In genomic region chr9:121823051-121823450, GRCm38 (mm10) we compare ENCODE assay signal across 11 mouse cellular contexts. TPM values are rescaled to one million over a fixed set of nuclear protein-coding genes. Genes with fewer than 3 reads are reported as not detected.
DNase-seq lines count a peak whose midpoint lies in the region; ATAC-seq and TF ChIP-seq lines count a peak whose summit lies in the region.
"Had no signal": no experiment of that assay in that cellular context is flagged by ENCODE, and none has a peak within 500 bp of the region (broad histone marks: within the 10 kb centered on the region; RNA-seq: fewer than 3 reads in every experiment).

No protein-coding gene starts in this region.

- TF ChIP-seq CTCF in left cerebral cortex, adult 2 months (IDR thresholded peaks at IDR 0.05) = no peak

- no peak overlapping the region for H3K9ac ChIP-seq in forebrain, embryonic 13.5 days
- no peak overlapping the region; the same call in 1 of the 2 replicates for H3K9ac ChIP-seq in neural tube, embryonic 13.5 days
- H3K9ac ChIP-seq: limb, embryonic 13.5 days had no signal

- H3K36me3 ChIP-seq in forebrain, embryonic 13.5 days (ENCODE audit: poor library complexity, severe bottlenecking) = no peaks in the 10 kb centered on the region
- H3K36me3 ChIP-seq in forebrain, embryonic 10.5 days (replicated peaks) = no peaks in the 10 kb centered on the region
- no peaks in the 10 kb centered on the region for H3K36me3 ChIP-seq in neural tube, embryonic 13.5 days
- H3K36me3 ChIP-seq: limb, embryonic 13.5 days had no signal

- DNase-seq in forebrain, embryonic 10.5 days (ENCODE audit: extremely low spot score, low spot score) = no peak
- DNase-seq in left cerebral cortex, adult 2 months (ENCODE audit: extremely low spot score in 1 of 2, low spot score in 2 of 2) = no peak
- no peak for DNase-seq in left cerebral cortex, adult 8-10 months (ENCODE audit: low spot score in 2 of 2)
- DNase-seq in heart, postnatal 10 days = peak; percentile 36 to 49
- DNase-seq in gastrocnemius, adult 8-10 months (ENCODE audit: low spot score in 2 of 2) = no peak
- DNase-seq: right cerebral cortex, postnatal 25 days had no signal

- no peaks in the 10 kb centered on the region for H3K9me3 ChIP-seq in forebrain, embryonic 13.5 days (replicated peaks)
- H3K9me3 ChIP-seq in forebrain, embryonic 10.5 days = no peaks in the 10 kb centered on the region
- H3K9me3 ChIP-seq in neural tube, embryonic 13.5 days = no peaks in the 10 kb centered on the region
- H3K9me3 ChIP-seq: limb, embryonic 13.5 days had no signal

- no peaks in the 10 kb centered on the region for H3K27me3 ChIP-seq in forebrain, embryonic 13.5 days
- H3K27me3 ChIP-seq in forebrain, embryonic 10.5 days (ENCODE audit: poor library complexity, severe bottlenecking) = no peaks in the 10 kb centered on the region
- H3K27me3 ChIP-seq in neural tube, embryonic 13.5 days = no peaks in the 10 kb centered on the region
- H3K27me3 ChIP-seq: limb, embryonic 13.5 days had no signal

- H3K4me1 ChIP-seq in forebrain, embryonic 13.5 days = peaks cover 19% of the 10 kb centered on the region
- no peaks in the 10 kb centered on the region for H3K4me1 ChIP-seq in forebrain, embryonic 10.5 days
- peaks cover 26% of the 10 kb centered on the region for H3K4me1 ChIP-seq in neural tube, embryonic 13.5 days (replicated peaks)
- H3K4me1 ChIP-seq: megakaryocyte, embryonic 14.5 days had no signal

- no peak overlapping the region for H3K4me2 ChIP-seq in forebrain, embryonic 13.5 days
- H3K4me2 ChIP-seq in neural tube, embryonic 13.5 days = no peak overlapping the region
- H3K4me2 ChIP-seq: limb, embryonic 13.5 days had no signal

- WGBS in forebrain, embryonic 13.5 days = 92% methylated on average over 1 of the region's 1 CpGs
- 93% methylated on average over 1 of the region's 1 CpGs for WGBS in forebrain, embryonic 10.5 days
- 93% methylated on average over 1 of the region's 1 CpGs for WGBS in neural tube, embryonic 13.5 days

- ATAC-seq in forebrain, embryonic 13.5 days = no peak
- ATAC-seq in neural tube, embryonic 13.5 days (ENCODE audit: low read depth) = peak; percentile 17; the same call in 1 of the 2 replicates
- ATAC-seq in megakaryocyte-erythroid progenitor cell, adult 5-6 weeks (replicated peaks; ENCODE audit: low FRiP score, low TSS enrichment, poor library complexity, severe bottlenecking) = no peak

- H3K4me3 ChIP-seq in forebrain, embryonic 13.5 days = no peak overlapping the region
- no peak overlapping the region for H3K4me3 ChIP-seq in forebrain, embryonic 10.5 days
- H3K4me3 ChIP-seq in left cerebral cortex, adult 2 months = no peak overlapping the region
- no peak overlapping the region for H3K4me3 ChIP-seq in neural tube, embryonic 13.5 days
- H3K4me3 ChIP-seq: limb, embryonic 13.5 days; megakaryocyte, embryonic 14.5 days had no signal

- intact Hi-C loops in left cerebral cortex, adult 2 months (cut with DNase I) = loop anchor here (5.0 kb wide), 1 partner anchor 61 kb away; no protein-coding TSS in a partner anchor
- intact Hi-C loops in heart, postnatal 10 days (cut with DNase I) = no loop called here

- peak overlapping the region; percentile 73 for H3K27ac ChIP-seq in forebrain, embryonic 13.5 days
- no peak overlapping the region for H3K27ac ChIP-seq in forebrain, embryonic 10.5 days
- H3K27ac ChIP-seq in left cerebral cortex, adult 2 months = peak overlapping the region; percentile 53
- H3K27ac ChIP-seq in neural tube, embryonic 13.5 days (replicated peaks) = peak overlapping the region; percentile 88
- H3K27ac ChIP-seq: limb, embryonic 13.5 days had no signal

RNA-seq across cellular contexts. Expression of gene Ccdc13, which starts 16.2 kb away (rescaled TPM):
- 2.9 TPM in 2 replicates for polyA plus RNA-seq in forebrain, embryonic 13.5 days (2015; fragmentation: Nextera tagmentation; extraction: Ambion mirVana)
- polyA plus RNA-seq in forebrain, embryonic 10.5 days (2016; fragmentation: Nextera tagmentation; extraction: Ambion mirVana) = 2.6 and 2.7 TPM in 2 replicates
- 1 to 10 TPM; 5.7 to 6.2 TPM for total RNA-seq in left cerebral cortex, adult 2 months (2021)
- total RNA-seq in left cerebral cortex, adult 8-10 months (2022) = 1 to 10 TPM; 6.1 to 7.6 (median 6.5) TPM
- not detected for total RNA-seq in heart, postnatal 10 days (2021)
- 2.8 and 3.0 TPM in 2 replicates for polyA plus RNA-seq in neural tube, embryonic 13.5 days (2015; fragmentation: Nextera tagmentation; extraction: Ambion mirVana)
- under 1 TPM in 1 of 4 experiments, not detected in 3; 0.15 TPM for total RNA-seq in gastrocnemius, adult 8-10 months (2022)
- total RNA-seq in megakaryocyte-erythroid progenitor cell, adult 5-6 weeks (2014; fragmentation: Nextera tagmentation) = not detected in 2 replicates
- total RNA-seq in megakaryocyte-erythroid progenitor cell, adult 5-6 weeks (2017) = not detected in 2 replicates

RNA-seq across cellular contexts. Expression of gene Hhatl, which starts 30.7 kb away (rescaled TPM):
- polyA plus RNA-seq in forebrain, embryonic 13.5 days (2015; fragmentation: Nextera tagmentation; extraction: Ambion mirVana) = 0.09 and 0.16 TPM in 2 replicates
- polyA plus RNA-seq in forebrain, embryonic 10.5 days (2016; fragmentation: Nextera tagmentation; extraction: Ambion mirVana) = not detected in 2 replicates
- total RNA-seq in left cerebral cortex, adult 2 months (2021) = 10 to 100 TPM; 20.0 to 21.3 TPM
- 10 to 100 TPM; 18.6 to 24.6 (median 23.2) TPM for total RNA-seq in left cerebral cortex, adult 8-10 months (2022)
- total RNA-seq in heart, postnatal 10 days (2021) = 100 to 1,000 TPM; 111 to 112 TPM
- 0.10 and 0.37 TPM in 2 replicates for polyA plus RNA-seq in neural tube, embryonic 13.5 days (2015; fragmentation: Nextera tagmentation; extraction: Ambion mirVana)
- 100 to 1,000 TPM; 129 to 160 (median 141) TPM for total RNA-seq in gastrocnemius, adult 8-10 months (2022)
- not detected in 2 replicates for total RNA-seq in megakaryocyte-erythroid progenitor cell, adult 5-6 weeks (2014; fragmentation: Nextera tagmentation)
- total RNA-seq in megakaryocyte-erythroid progenitor cell, adult 5-6 weeks (2017) = not detected in 2 replicates

RNA-seq across cellular contexts. Expression of gene Higd1a, which starts 35.1 kb away (rescaled TPM):
- polyA plus RNA-seq in forebrain, embryonic 13.5 days (2015; fragmentation: Nextera tagmentation; extraction: Ambion mirVana) = 151 and 159 TPM in 2 replicates
- polyA plus RNA-seq in forebrain, embryonic 10.5 days (2016; fragmentation: Nextera tagmentation; extraction: Ambion mirVana) = 229 and 238 TPM in 2 replicates
- total RNA-seq in left cerebral cortex, adult 2 months (2021) = 10 to 100 TPM; 90.3 to 93.7 TPM
- total RNA-seq in left cerebral cortex, adult 8-10 months (2022) = 100 to 1,000 TPM in 1 of 4 experiments, 10 to 100 TPM in 3; 86.5 to 102 (median 89.7) TPM
- total RNA-seq in heart, postnatal 10 days (2021) = 100 to 1,000 TPM; 181 to 183 TPM
- 129 and 150 TPM in 2 replicates for polyA plus RNA-seq in neural tube, embryonic 13.5 days (2015; fragmentation: Nextera tagmentation; extraction: Ambion mirVana)
- 10 to 100 TPM; 76.7 to 98.3 (median 89.0) TPM for total RNA-seq in gastrocnemius, adult 8-10 months (2022)
- 119 and 156 TPM in 2 replicates for total RNA-seq in megakaryocyte-erythroid progenitor cell, adult 5-6 weeks (2014; fragmentation: Nextera tagmentation)
- total RNA-seq in megakaryocyte-erythroid progenitor cell, adult 5-6 weeks (2017) = 28.6 and 33.5 TPM in 2 replicates

RNA-seq across cellular contexts. Expression of gene Klhl40, which starts 45.6 kb away (rescaled TPM):
- 0.13 and 0.49 TPM in 2 replicates for polyA plus RNA-seq in forebrain, embryonic 13.5 days (2015; fragmentation: Nextera tagmentation; extraction: Ambion mirVana)
- polyA plus RNA-seq in forebrain, embryonic 10.5 days (2016; fragmentation: Nextera tagmentation; extraction: Ambion mirVana) = 0.12 TPM in 1 of 2 replicates, not detected in the other
- total RNA-seq in left cerebral cortex, adult 2 months (2021) = 10 to 100 TPM in 1 of 2 experiments, 1 to 10 TPM in 1; 7.3 to 10.5 TPM
- total RNA-seq in left cerebral cortex, adult 8-10 months (2022) = 10 to 100 TPM in 1 of 4 experiments, 1 to 10 TPM in 3; 7.6 to 10.9 (median 8.8) TPM
- total RNA-seq in heart, postnatal 10 days (2021) = 10 to 100 TPM; 10.4 to 10.7 TPM
- 0.95 and 2.0 TPM in 2 replicates for polyA plus RNA-seq in neural tube, embryonic 13.5 days (2015; fragmentation: Nextera tagmentation; extraction: Ambion mirVana)
- 100 to 1,000 TPM; 117 to 138 (median 135) TPM for total RNA-seq in gastrocnemius, adult 8-10 months (2022)
- not detected in 2 replicates for total RNA-seq in megakaryocyte-erythroid progenitor cell, adult 5-6 weeks (2014; fragmentation: Nextera tagmentation)
- not detected in 2 replicates for total RNA-seq in megakaryocyte-erythroid progenitor cell, adult 5-6 weeks (2017)

Comparison
In these comparisons a context has a peak if more than half of its experiments do, and no peak if none do; other contexts are left out.
1. DNase-seq: peak in heart, postnatal 10 days (2 of 2); none in forebrain, embryonic 10.5 days (single experiment), left cerebral cortex, adult 2 months (0 of 2), left cerebral cortex, adult 8-10 months (0 of 2) and gastrocnemius, adult 8-10 months (0 of 2).
2. RNA of gene Ccdc13, which starts 16.2 kb away (total RNA-seq): 6.1 to 7.6 TPM in left cerebral cortex, adult 8-10 months and 5.7 to 6.2 TPM in left cerebral cortex, adult 2 months; not detected in heart, postnatal 10 days, 0.15 TPM in gastrocnemius, adult 8-10 months and not detected in megakaryocyte-erythroid progenitor cell, adult 5-6 weeks; every median in the first group is over 4 times any median in the second.
3. RNA of gene Hhatl, which starts 30.7 kb away (total RNA-seq): 129 to 160 TPM in gastrocnemius, adult 8-10 months, 111 to 112 TPM in heart, postnatal 10 days, 18.6 to 24.6 TPM in left cerebral cortex, adult 8-10 months and 20.0 to 21.3 TPM in left cerebral cortex, adult 2 months; not detected in megakaryocyte-erythroid progenitor cell, adult 5-6 weeks; every median in the first group is over 10 times any median in the second.